Mouse (Mus musculus) heart, postnatal 14 days (tissue): ENCODE results near the gene Tead4. TPM values are rescaled to one million over a fixed set of nuclear protein-coding genes. Genes with fewer than 3 reads are reported as not detected.

Experiments used
- DNase-seq, 2 experiments: peaks; one replicate each; pipeline ENCODE4 v3.0.0; 2021 to 2022
- intact Hi-C: fragments of 180-260 bp; cut with DNase I; formaldehyde crosslinking; loops from one replicate; pipeline ENCODE4 v1.15.1; 2025
- total RNA-seq, 2 experiments: library from RNA; stranded (reverse); gene quantifications; 2 replicates each; pipeline ENCODE4 v1.2.3; 2021

Gene Tead4
- total RNA-seq, 2 experiments from 2014 or later, result 4.6 to 5.0 TPM

DNA sequence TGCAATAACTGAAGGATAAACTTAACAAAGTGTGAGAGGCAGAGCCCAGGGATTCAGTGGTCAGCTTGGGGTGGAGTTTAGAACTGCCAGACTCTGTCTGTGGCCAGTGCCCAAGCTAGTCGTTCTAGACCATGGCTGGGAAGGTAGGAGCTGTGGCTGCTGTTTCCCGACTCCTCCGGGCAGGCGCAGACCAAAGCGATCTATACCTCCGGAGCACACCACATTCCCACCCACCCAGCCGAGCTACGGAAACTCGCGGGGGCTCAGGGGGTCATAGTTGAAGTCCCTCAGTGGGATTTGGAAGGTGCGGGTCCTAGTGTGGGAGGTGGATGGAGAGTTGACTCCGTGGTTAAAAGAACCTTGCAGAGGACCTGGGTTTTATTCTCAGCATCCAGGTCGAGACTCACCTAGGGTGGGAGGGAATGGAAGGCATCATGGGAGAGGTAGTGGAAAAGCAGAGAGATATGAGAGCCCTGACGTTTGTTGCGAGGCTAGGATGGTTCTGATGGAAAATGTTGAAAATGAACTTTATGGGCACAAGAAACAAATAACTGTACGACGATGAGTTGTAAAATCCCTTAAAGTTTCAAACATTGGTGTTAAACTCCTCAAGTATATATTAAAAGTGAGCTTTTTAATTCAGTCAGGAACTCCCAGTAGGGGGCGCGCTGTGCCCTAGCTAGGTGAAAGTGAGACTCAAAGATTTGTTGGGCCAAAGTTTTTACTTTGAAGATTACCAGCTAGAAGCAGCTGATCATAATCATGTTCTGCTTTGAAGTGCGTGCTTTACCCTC lies 99.6 kb downstream of the Tead4 start:
- intact Hi-C loops, result no loop called here

DNA sequence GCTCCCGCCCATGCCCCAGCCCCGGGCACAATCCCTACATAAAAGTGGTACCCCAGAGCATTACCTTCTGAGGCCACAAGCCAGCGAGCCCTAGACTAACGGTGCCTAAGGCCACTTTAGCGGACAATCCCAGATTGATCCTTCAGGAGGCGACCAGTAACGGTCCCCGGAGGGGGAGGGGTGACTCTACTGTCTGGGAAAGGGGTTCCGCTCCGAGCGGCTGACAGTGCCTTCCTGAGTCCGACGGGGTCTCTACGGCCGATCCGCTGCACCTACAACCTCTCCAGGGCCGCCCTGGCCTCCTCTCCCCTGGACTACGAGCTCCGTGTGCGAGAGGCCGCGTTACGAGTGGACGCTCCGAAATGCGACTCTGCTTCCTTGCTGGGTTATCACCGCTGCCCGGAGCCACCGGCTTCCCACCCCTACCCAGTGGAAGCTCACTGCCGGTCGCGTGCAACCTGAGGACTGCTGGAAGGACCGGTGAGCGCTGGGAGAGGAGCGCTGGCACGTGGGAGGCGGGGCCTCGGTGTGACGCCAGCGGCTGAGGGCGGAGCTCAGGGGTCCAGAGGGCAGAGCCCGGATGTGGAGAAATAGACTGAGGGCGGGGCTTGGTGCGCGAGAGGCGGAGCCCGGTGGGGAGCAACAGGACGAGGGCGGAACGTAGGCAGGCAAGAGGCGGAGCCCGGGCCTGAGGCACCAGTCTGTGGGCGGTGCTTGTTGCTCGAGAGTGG lies 100.3 kb downstream of the Tead4 start:
- intact Hi-C loops, result no loop called here
- DNase-seq, result peak; percentile 99

More for the DNA sequence above, 99.6 kb downstream of the Tead4 start:
- peak; percentile 68 to 82 for DNase-seq

- no peak for DNase-seq
- intact Hi-C loops, result no loop called here
Observed at GRCm38 (mm10) chr6:128183521-128183920, 117.1 kb downstream of the Tead4 start.

DNA sequence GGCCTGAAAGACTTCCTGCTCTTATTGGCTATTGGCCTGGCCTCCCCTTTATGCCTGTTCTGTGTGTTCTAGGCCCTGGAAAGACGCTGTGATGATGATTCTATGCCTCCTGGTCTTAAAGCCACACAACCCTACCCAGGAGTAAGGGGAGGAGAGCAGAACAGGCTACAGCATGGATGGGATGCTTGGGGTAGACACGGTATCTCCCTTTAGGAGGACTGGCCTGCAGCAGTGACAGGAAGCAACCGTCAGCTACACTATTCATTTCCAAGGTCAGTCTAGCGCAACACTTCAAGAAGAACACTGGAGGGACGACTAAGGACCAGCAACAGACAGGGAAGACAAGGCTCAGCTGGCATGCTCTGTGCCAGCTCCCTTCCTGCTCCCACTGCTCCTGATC lies 119.4 kb downstream of the Tead4 start:
- intact Hi-C loops, result no loop called here
- no peak for DNase-seq

DNA sequence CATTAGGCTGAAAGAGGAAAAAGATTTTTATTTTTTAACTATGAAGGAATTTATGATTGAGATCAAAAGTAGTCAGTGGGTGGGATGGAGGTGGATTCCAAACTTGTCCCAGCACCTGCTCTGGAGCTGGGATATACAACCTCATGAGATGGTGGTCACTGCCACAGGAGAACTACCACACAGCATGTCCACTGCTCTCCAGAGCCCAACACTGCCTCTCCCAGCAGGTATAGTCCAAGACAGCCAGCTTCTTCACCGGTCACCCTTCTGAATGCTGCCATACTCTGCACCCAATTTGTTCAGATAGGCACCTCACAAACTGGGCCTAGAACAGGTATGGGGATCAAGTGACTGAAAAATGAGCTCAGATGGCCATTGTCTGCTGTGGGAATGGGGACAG lies 121.0 kb downstream of the Tead4 start:
- intact Hi-C loops, result no loop called here
- DNase-seq, result no peak

- no peak for DNase-seq
- intact Hi-C loops, result no loop called here
Observed at GRCm38 (mm10) chr6:128179247-128179646, 121.4 kb downstream of the Tead4 start.

- intact Hi-C loops, result no loop called here
- DNase-seq, result no peak
Observed at GRCm38 (mm10) chr6:128178681-128179080, 121.9 kb downstream of the Tead4 start.

Other genes with a start within 250 kb of the Tead4 start
- gene Tspan9, start 157.2 kb downstream of the Tead4 start, total RNA-seq, result 100 to 1,000 TPM; 105 to 126 TPM
- gene Tulp3, start 55.0 kb upstream of the Tead4 start, total RNA-seq, result 1 to 10 TPM; 8.0 to 8.3 TPM
- gene Rhno1, start 62.1 kb upstream of the Tead4 start, total RNA-seq, result 10 to 100 TPM; 10.3 to 12.9 TPM
- 1 to 10 TPM; 4.1 to 6.3 TPM for gene Foxm1, start 62.1 kb upstream of the Tead4 start, total RNA-seq
- not detected for gene Tex52, start 74.6 kb upstream of the Tead4 start, total RNA-seq
- not detected for gene Gm44596, start 74.7 kb upstream of the Tead4 start, total RNA-seq
- gene Nrip2, start 98.5 kb upstream of the Tead4 start, total RNA-seq, result 1 to 10 TPM; 2.5 to 3.5 TPM
- 10 to 100 TPM; 22.3 to 23.2 TPM for gene Itfg2, start 124.1 kb upstream of the Tead4 start, total RNA-seq
- gene Fkbp4, start 137.9 kb upstream of the Tead4 start, total RNA-seq, result 100 to 1,000 TPM; 259 to 278 TPM
- 1 to 10 TPM in 1 of 2 experiments, under 1 TPM in 1; 1.00 to 1.1 TPM for gene Pzp, start 225.9 kb upstream of the Tead4 start, total RNA-seq